Mouse (Mus musculus) liver, postnatal 0 days (tissue): Measurements from ENCODE around the gene Ndufaf5.

Source experiments
- CTCF ChIP-seq: sonication (generic); IDR thresholded peaks from 2 replicates; pipeline ENCODE4 v1.5.1; 2016; ENCODE audit warnings: antibody characterized with exemption, low read depth
- EP300 ChIP-seq: IDR thresholded peaks from 2 replicates; pipeline ENCODE4 v1.6.1; 2016; ENCODE audit warnings: antibody characterized with exemption, low read depth, mild to moderate bottlenecking

DNA sequence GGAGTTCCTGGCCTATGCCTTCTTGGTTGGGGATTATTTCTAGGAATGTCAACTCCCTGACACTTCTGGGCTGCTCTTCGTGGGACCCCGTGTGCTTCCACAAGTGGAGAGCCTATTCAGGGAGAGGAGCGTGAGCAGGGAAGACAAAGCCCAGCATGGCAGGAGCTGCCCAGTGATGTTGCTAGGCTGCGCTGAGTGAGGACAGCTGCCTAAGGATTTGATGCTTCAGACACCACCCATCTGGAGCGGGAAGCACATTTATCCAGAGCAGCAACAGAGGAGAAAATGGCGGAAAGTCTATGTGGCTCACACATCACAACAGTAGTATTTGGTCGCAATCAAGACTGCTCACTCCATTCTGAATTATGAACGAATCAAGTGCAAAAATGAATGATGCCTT is 49.9 kb downstream of the Ndufaf5 start:
- no peak for TF ChIP-seq CTCF
- no peak for TF ChIP-seq EP300
